Mouse (Mus musculus): Measurements from ENCODE around the gene Sez6.

DNA sequence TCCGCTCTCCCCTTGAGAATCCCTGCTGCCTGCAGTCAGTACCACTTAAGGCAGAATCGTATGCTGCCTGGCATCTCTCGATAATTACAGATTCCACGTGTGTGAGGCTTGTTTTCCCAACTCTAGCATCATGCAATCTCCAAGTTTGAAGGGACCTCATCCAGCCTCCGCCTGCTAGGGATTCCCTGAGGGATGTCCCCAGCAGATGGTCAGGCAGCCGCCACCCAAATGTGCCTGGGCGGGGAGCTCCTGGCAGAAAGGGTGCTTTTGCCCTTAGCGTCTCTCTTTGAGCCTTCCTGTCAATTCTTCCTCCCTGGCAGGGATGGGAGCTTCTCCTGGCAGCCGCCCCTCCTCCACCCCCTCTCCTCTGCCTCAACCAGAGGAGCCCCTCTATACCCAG lies 29.6 kb downstream of the Sez6 start:
- TF ChIP-seq CTCF (IDR thresholded peaks at IDR 0.05; ENCODE audit: borderline replicate concordance, insufficient read depth, low read depth, low read length) (no peak), POLR2A (IDR thresholded peaks at IDR 0.05; ENCODE audit: borderline replicate concordance, insufficient read depth, low read length) (no peak)
